Mouse (Mus musculus) small intestine, adult 2 months (tissue): Measurements from ENCODE around the gene Olfr963.

Experiments
- CTCF ChIP-seq: fragments of 200-500 bp; IDR thresholded peaks from 2 replicates; pipeline ENCODE4 v1.5.1; 2012; ENCODE audit warnings: low read depth, mild to moderate bottlenecking, control low read depth, inconsistent platforms, low read length, moderate library complexity, mixed read lengths; ENCODE audit not compliant: insufficient replicate concordance, insufficient read length; ENCODE audit errors: extremely low read depth
- POLR2A ChIP-seq: fragments of 200-500 bp; IDR thresholded peaks from 2 replicates; pipeline ENCODE4 v1.6.1; 2012; ENCODE audit warnings: low read depth, mild to moderate bottlenecking, control low read depth, inconsistent platforms, low read length, moderate library complexity

- TF ChIP-seq CTCF (no peak), POLR2A (no peak)
These were observed 12.1 kb upstream of the Olfr963 start for GRCm38 (mm10) chr9:39654756-39655396.
